Mouse (Mus musculus) heart, postnatal 0 days (tissue): ENCODE data around the gene Cux2.

ENCODE experiments used
- CTCF ChIP-seq: IDR thresholded peaks from 2 replicates; pipeline ENCODE4 v1.5.1; 2016; ENCODE audit warnings: antibody characterized with exemption, control low read depth, low read depth
- EP300 ChIP-seq: IDR thresholded peaks from 2 replicates; pipeline ENCODE4 v1.6.1; 2016; ENCODE audit warnings: antibody characterized with exemption, low read depth

DNA sequence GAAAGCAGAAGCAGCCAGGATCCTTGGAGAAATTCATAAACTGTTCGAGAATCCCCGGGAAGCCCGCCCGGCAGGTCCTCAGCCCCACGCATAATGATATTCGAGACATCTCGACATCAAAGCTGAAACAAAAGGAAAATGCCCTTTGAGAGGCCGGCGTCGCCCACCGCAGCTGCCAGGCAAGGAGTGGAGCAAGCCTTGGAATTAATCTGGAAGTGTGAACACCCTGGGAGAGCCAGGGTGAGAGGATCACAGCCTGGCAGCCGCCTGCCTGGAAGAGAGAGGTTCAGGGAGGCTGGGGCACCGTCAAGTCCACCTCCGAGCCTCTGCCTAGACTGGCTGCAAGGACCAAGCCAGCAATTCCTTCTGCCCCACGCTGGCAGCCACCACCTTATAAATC lies 3.7 kb upstream of the Cux2 start:
- TF ChIP-seq CTCF, result no peak
- no peak for TF ChIP-seq EP300
